Mouse (Mus musculus): Measurements from ENCODE around the gene Gm5773. TPM values are rescaled to one million over a fixed set of nuclear protein-coding genes. Genes with fewer than 3 reads are reported as not detected.
"Not testable (repeated sequence)": the region's sequence is repeated elsewhere in the genome, so short reads cannot be mapped to it uniquely, and the experiment has no call there.

The Gm5773 gene
- not detected in 2 replicates for polyA plus RNA-seq (2012; rRNA removed)

DNA sequence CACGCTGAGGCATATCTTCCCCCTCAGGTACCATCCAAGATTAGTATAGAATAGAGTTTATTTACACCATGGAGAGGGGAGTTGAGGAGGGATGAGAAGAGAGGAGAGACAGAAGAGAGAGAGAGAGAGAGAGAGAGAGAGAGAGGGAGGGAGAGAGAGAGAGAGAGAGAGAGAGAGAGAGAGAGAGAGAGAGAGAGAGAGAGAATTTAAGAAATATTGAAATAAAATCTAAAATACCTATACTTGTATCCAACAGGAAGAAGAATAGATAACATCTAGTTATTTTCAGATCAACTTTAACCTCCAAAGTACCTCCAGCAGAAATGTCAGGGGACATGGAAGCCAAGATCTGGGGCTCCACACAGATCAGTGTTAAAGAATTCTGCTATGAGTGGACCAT, at the start of gene Gm5773:
Gm5773 (plus strand) TSS at position 301 of the 400 bp plus-strand sequence.
- H3K27me3 ChIP-seq (ENCODE audit: control insufficient read depth, insufficient read depth, low read length); H3K4me1 ChIP-seq (ENCODE audit: control insufficient read depth, insufficient read depth, low read length); H3K4me3 ChIP-seq (replicated peaks; ENCODE audit: insufficient read depth, low read depth, low read length); DNase-seq; H3K27ac ChIP-seq (ENCODE audit: insufficient read depth, low read length): not testable (repeated sequence)
- WGBS: 72% methylated on average over 1 of the region's 1 CpGs

DNA sequence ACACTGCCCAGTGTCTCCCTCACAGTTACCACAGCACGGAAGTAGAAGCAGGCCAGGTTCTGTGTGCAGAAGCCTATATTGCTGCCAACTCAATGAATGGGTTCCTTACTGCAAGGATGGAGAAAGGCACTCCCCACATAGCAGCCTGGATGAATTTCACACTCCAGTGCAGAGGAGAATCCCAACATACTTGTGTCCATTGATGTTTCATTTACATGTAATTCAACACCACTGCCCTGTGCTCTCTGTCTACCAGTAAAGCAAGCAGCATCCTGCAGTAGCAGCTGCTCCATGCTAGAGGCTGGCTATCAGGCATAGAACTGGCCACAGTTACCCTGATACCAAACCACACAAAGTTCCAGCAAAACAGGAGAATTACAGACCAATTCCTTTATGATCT, 27.3 kb upstream of the Gm5773 start:
- H3K27me3 ChIP-seq (ENCODE audit: control insufficient read depth, insufficient read depth, low read length); H3K4me3 ChIP-seq (replicated peaks; ENCODE audit: insufficient read depth, low read depth, low read length); DNase-seq; H3K27ac ChIP-seq (ENCODE audit: insufficient read depth, low read length); H3K4me1 ChIP-seq (ENCODE audit: control insufficient read depth, insufficient read depth, low read length): not testable (repeated sequence)
- 59% methylated on average over 1 of the region's 1 CpGs for WGBS

- not testable (repeated sequence) for H3K4me3 ChIP-seq (replicated peaks; ENCODE audit: insufficient read depth, low read depth, low read length); H3K27me3 ChIP-seq (ENCODE audit: control insufficient read depth, insufficient read depth, low read length); DNase-seq; H3K27ac ChIP-seq (ENCODE audit: insufficient read depth, low read length); H3K4me1 ChIP-seq (ENCODE audit: control insufficient read depth, insufficient read depth, low read length)
- WGBS: 89% methylated on average over 18 of the region's 18 CpGs
These were observed 18.8 kb upstream of the Gm5773 start for GRCm38 (mm10) chr3:93754022-93754421.

DNA sequence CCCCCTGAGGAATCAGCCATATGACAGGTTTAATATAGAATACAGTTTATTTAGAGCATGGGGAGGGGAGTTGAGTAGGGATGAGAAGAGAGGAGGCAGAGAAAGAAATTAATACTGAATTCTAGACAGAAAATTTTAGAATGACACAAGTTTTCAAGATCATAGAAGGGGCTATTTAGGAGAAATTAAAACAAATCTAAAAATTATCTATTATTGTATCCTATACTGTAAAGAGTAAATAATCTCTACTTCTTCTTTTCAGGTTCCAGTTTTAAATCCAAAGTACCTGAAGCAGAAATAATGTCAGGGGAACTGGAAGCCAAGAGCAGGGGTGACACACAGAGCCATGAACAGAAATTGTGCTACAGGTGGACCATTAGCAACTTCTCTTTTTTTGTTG, 23.3 kb downstream of the Gm5773 start, which contains the start of gene Tdpoz4:
Tdpoz4 (plus strand) TSS at position 301 of the 400 bp plus-strand sequence.
- H3K4me3 ChIP-seq (replicated peaks; ENCODE audit: insufficient read depth, low read depth, low read length); DNase-seq; H3K27ac ChIP-seq (ENCODE audit: insufficient read depth, low read length); H3K27me3 ChIP-seq (ENCODE audit: control insufficient read depth, insufficient read depth, low read length); H3K4me1 ChIP-seq (ENCODE audit: control insufficient read depth, insufficient read depth, low read length): not testable (repeated sequence)

- not testable (repeated sequence) for H3K27me3 ChIP-seq (ENCODE audit: control insufficient read depth, insufficient read depth, low read length); H3K4me3 ChIP-seq (replicated peaks; ENCODE audit: insufficient read depth, low read depth, low read length); DNase-seq; H3K4me1 ChIP-seq (ENCODE audit: control insufficient read depth, insufficient read depth, low read length); H3K27ac ChIP-seq (ENCODE audit: insufficient read depth, low read length)
These were observed 40.5 kb downstream of the Gm5773 start for GRCm38 (mm10) chr3:93813341-93813740.

Other genes with a start within 250 kb of the Gm5773 start
- 60.1 and 60.6 TPM in 2 replicates for gene S100a10, start 217.9 kb upstream of the Gm5773 start, polyA plus RNA-seq (2012; rRNA removed)
- gene Tdpoz2, start 120.3 kb upstream of the Gm5773 start, polyA plus RNA-seq (2012; rRNA removed): not detected in 2 replicates
- gene Tdpoz1, start 96.7 kb upstream of the Gm5773 start, polyA plus RNA-seq (2012; rRNA removed): not detected in 2 replicates
- gene Gm37596, start 79.9 kb upstream of the Gm5773 start, polyA plus RNA-seq (2012; rRNA removed): not detected in 2 replicates
- gene Tdpoz4, start 23.4 kb downstream of the Gm5773 start, polyA plus RNA-seq (2012; rRNA removed): not detected in 2 replicates
- not detected in 2 replicates for gene Tdpoz3, start 53.0 kb downstream of the Gm5773 start, polyA plus RNA-seq (2012; rRNA removed)
- gene Gm9117, start 170.5 kb downstream of the Gm5773 start, polyA plus RNA-seq (2012; rRNA removed): not detected in 2 replicates
- not detected in 2 replicates for gene Tdpoz5, start 188.3 kb downstream of the Gm5773 start, polyA plus RNA-seq (2012; rRNA removed)